Comparison of ENCODE assay signal across 7 mouse cellular contexts in genomic region chr15:91752111-91752510, GRCm38 (mm10).
DNase-seq lines count a peak whose midpoint lies in the region.

No protein-coding gene starts in this region.

- DNase-seq in layer of hippocampus, adult 11-12 months (ENCODE audit: low spot score), result peak; percentile 71
- no peak for DNase-seq in layer of hippocampus, adult 9-10 months (ENCODE audit: low spot score)
- DNase-seq in adrenal gland, adult 2 months, result peak; percentile 26
- peak; percentile 22 for DNase-seq in cerebellum, adult 9-11 months
- DNase-seq in kidney, postnatal 36 days, result peak; percentile 11 to 64
- peak; percentile 34 for DNase-seq in lung, postnatal 36 days
- DNase-seq in thymus, postnatal 36 days, result peak; percentile 6 to 19
